Mouse (Mus musculus): Measurements from ENCODE around the gene Gm10318.

Gene Gm10318

DNA sequence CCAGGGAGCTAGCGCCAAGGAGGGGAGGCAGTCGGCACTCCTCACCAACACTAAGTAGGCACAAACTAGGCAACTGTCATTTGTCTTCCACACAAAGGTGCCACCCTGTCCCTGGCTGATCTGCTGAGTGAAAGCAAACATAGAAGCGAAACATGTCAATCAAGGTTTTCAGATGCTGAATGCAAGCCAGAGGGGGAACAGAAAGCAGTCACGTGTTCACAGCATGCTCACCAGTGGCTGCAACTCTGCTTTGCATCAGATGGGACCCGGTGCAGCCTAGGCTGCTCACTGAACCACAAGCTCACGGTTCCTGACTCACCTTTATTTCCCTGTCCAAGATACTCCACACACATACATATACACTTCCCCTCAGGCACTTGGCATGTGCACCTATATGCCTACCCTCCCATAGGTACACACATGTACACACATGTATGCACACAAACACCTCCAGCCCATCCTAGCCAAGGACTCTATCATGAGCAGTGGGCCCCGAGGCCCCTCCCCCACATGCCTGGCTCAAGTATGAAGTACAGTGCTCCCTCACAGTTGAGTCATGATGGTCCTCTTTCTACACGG lies 38.4 kb downstream of the Gm10318 start:
- DNase-seq (ENCODE audit: low read depth, low spot score): no peak

DNA sequence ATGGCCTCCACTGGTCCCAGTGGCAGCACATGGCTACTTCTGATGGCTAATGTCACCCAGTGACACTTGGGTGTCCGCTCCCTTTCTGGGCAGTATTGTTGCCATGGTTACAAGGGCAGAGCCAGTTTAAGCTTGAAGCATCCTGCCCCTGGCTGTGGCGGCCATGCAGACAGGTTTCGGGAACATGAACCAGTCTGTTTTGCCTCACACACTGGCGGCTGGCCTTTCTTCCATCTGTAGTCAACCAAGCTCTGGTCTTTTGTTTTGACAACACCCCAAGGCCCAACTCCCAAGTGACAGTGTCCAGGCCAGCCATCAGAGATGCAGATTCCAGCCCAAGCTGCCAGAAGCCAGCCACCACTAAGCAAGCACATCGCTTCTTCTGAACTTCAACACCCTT lies 42.9 kb downstream of the Gm10318 start:
- DNase-seq (ENCODE audit: low read depth, low spot score): no peak

DNA sequence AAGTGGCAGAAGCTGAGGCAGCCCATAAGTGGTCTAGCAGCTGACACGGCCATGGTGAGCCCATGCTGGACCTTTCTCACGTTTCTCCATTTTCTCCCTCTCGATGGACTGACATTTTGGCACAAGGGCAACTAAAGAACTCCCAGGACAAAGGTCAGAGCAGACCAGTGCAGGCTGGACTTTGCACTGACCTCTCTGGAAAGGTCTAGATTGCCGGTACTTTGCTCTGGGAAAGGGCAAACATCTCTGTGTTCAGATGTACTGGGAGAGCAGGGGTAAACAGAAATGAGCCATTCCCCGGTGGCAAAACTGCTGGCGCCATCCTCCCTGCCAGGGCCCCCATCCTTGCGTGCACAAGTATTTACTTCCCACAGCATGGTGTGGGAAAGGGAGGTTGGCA lies 47.5 kb downstream of the Gm10318 start:
- DNase-seq (ENCODE audit: low read depth, low spot score): no peak

GRCm38 (mm10) chr10:77900903-77901818 lies 48.5 kb downstream of the Gm10318 start:
- DNase-seq (ENCODE audit: low read depth, low spot score): no peak

- DNase-seq (ENCODE audit: low read depth, low spot score): no peak
Observed at GRCm38 (mm10) chr10:77901871-77902210, 49.2 kb downstream of the Gm10318 start.

- no peak for DNase-seq (ENCODE audit: low read depth, low spot score)
Observed at GRCm38 (mm10) chr10:77902211-77902893, 49.7 kb downstream of the Gm10318 start, which contains the start of gene Lrrc3. Gene Lrrc3, minus strand, starts transcription at chr10:77902536.

GRCm38 (mm10) chr10:77902894-77903715 lies 50.4 kb downstream of the Gm10318 start:
- peak; percentile 82 for DNase-seq (ENCODE audit: low read depth, low spot score)

All from telencephalon, adult 2 months (tissue).